Mouse (Mus musculus) kidney, embryonic 16.5 days (tissue): Measurements from ENCODE around the gene D430042O09Rik. TPM values are rescaled to one million over a fixed set of nuclear protein-coding genes. Genes with fewer than 3 reads are reported as not detected.
A peak's percentile ranks its signal among the peaks of the same experiment; 100 is the strongest.
"Not testable (repeated sequence)": the region's sequence is repeated elsewhere in the genome, so short reads cannot be mapped to it uniquely, and the experiment has no call there.

Experiments
- ATAC-seq: fragments of 200-750 bp; cut with Nextera tagmentation; 2 replicates; pipeline ENCODE4 v1.8.0; 2017; ENCODE audit warnings: moderate TSS enrichment; ENCODE audit not compliant: low FRiP score, low TSS enrichment
- H3K27ac ChIP-seq: fragments of 300-500 bp; sonication (generic); 2 replicates; pipeline ENCODE4 v1.5.1; 2014; ENCODE audit warnings: low read length
- H3K27me3 ChIP-seq: fragments of 300-500 bp; sonication (generic); 2 replicates; pipeline ENCODE4 v1.6.1; 2014; ENCODE audit warnings: low read length, control low read depth, mixed read lengths; ENCODE audit not compliant: insufficient read depth
- H3K36me3 ChIP-seq: fragments of 300-500 bp; sonication (generic); 2 replicates; pipeline ENCODE4 v1.6.1; 2014; ENCODE audit warnings: low read length, control low read depth, mixed read lengths; ENCODE audit not compliant: insufficient read depth
- H3K4me1 ChIP-seq: fragments of 300-500 bp; sonication (generic); 2 replicates; pipeline ENCODE4 v1.6.1; 2014; ENCODE audit warnings: low read length, control low read depth, mixed read lengths; ENCODE audit not compliant: insufficient read depth
- H3K4me2 ChIP-seq: fragments of 300-500 bp; sonication (generic); replicated peaks from 2 replicates; pipeline ENCODE4 v1.6.1; 2014; ENCODE audit warnings: low read depth, low read length
- H3K4me3 ChIP-seq: fragments of 300-500 bp; sonication (generic); 2 replicates; pipeline ENCODE4 v1.5.1; 2014; ENCODE audit warnings: mild to moderate bottlenecking, low read length
- H3K9ac ChIP-seq: fragments of 300-500 bp; sonication (generic); replicated peaks from 2 replicates; pipeline ENCODE4 v1.6.1; 2014; ENCODE audit warnings: low read length
- H3K9me3 ChIP-seq: fragments of 300-500 bp; sonication (generic); 2 replicates; pipeline ENCODE4 v1.6.1; 2016; ENCODE audit warnings: low read length, control low read depth
- WGBS: fragments of 180-500 bp; shearing (Covaris S2); extraction: QIAGEN DNeasy Blood & Tissue Kit; methylation state at CpG from one replicate; pipeline ENCODE4 v1.1.7; 2014; 5-methylcytosine and 5-hydroxymethylcytosine counted together
- polyA plus RNA-seq: library from polyadenylated mRNA; unstranded; fragments of >200 nt; fragmentation: Nextera tagmentation; extraction: Ambion mirVana; gene quantifications from 2 replicates; pipeline ENCODE4 v1.2.1, GENCODE M21; 2015

D430042O09Rik gene
- polyA plus RNA-seq, 1 experiment from 2014 or later, result 10.1 TPM

- H3K27ac ChIP-seq, result peak overlapping the region; percentile 94
- peak overlapping the region; percentile 87 for H3K9ac ChIP-seq
- H3K36me3 ChIP-seq, result peaks cover 18% of the 10 kb centered on the region
- peak overlapping the region; percentile 59 for H3K4me2 ChIP-seq
- WGBS, result under 1% methylated on average over 24 of the region's 24 CpGs
- peak; percentile 89 for ATAC-seq
- peaks cover 35% of the 10 kb centered on the region for H3K4me1 ChIP-seq
- H3K4me3 ChIP-seq, result peak overlapping the region; percentile 95
- H3K9me3 ChIP-seq, result no peaks in the 10 kb centered on the region
- no peaks in the 10 kb centered on the region for H3K27me3 ChIP-seq
Observed at GRCm38 (mm10) chr7:125707186-125707585, 502 bp upstream of the D430042O09Rik start.

DNA sequence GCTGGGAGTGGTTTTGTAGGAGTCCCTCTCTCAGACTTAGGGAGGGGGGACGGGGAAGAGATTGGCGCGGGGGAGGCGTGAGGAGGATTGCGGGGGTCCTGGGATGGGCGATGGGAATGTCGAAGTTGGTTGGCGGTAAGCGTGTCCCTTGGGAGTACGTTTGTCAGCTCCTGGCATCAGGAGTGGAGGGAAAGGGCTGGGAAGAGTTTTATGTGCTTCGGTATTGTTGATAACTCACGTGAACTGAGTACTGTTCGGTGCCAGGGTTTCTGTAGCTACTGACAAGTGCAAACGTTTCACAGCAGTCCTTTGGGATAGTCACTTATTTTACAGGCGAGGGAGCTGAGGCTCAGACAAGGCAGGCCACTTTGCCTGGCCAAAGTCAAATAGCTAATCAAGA lies 412 bp downstream of the D430042O09Rik start:
- no peak for ATAC-seq
- WGBS, result under 1% methylated on average over 15 of the region's 15 CpGs
- H3K9ac ChIP-seq, result peak overlapping the region; percentile 86
- H3K4me2 ChIP-seq, result peak overlapping the region; percentile 65
- H3K36me3 ChIP-seq, result peaks cover 9% of the 10 kb centered on the region
- H3K27me3 ChIP-seq, result no peaks in the 10 kb centered on the region
- no peaks in the 10 kb centered on the region for H3K9me3 ChIP-seq
- H3K4me3 ChIP-seq, result peak overlapping the region; percentile 95
- no peak overlapping the region for H3K27ac ChIP-seq
- peaks cover 35% of the 10 kb centered on the region for H3K4me1 ChIP-seq

- H3K4me1 ChIP-seq, H3K27me3 ChIP-seq, H3K4me3 ChIP-seq, ATAC-seq, H3K9me3 ChIP-seq, H3K9ac ChIP-seq, H3K4me2 ChIP-seq, H3K27ac ChIP-seq, H3K36me3 ChIP-seq: not testable (repeated sequence)
- 91% methylated on average over 6 of the region's 7 CpGs for WGBS
Observed at GRCm38 (mm10) chr7:125713542-125714055, 5.9 kb downstream of the D430042O09Rik start.

GRCm38 (mm10) chr7:125714803-125715202 lies 7.1 kb downstream of the D430042O09Rik start:
- Histone ChIP-seq H3K27ac (no peak overlapping the region), H3K9ac (no peak overlapping the region), H3K4me1 (no peaks in the 10 kb centered on the region), H3K36me3 (no peaks in the 10 kb centered on the region), H3K9me3 (no peaks in the 10 kb centered on the region), H3K4me2 (no peak overlapping the region), H3K27me3 (no peaks in the 10 kb centered on the region), H3K4me3 (no peak overlapping the region)
- no peak for ATAC-seq
- WGBS, result 87% methylated on average over 3 of the region's 3 CpGs

DNA sequence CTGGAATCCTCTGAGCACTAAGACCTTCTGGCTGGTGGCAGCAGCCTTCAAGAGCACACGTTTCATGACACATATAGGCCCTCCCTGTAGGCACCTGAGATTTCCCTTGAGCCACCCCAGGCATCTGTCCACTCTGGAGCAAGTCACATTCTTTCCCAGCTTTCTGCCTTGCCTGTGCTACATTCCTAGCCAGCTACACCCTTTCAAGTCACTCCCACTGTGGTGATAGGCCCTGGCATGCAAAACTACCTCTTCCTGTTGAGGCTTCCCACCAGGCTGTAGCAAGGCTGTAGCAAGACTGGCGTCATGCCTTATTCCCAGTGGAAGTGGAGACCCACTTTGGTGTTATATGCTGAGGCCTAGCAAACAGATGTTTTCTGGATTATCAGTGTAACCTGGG lies 9.0 kb downstream of the D430042O09Rik start:
- no peak overlapping the region for H3K9ac ChIP-seq
- no peaks in the 10 kb centered on the region for H3K4me1 ChIP-seq
- no peak for ATAC-seq
- no peaks in the 10 kb centered on the region for H3K36me3 ChIP-seq
- H3K27me3 ChIP-seq, result no peaks in the 10 kb centered on the region
- H3K4me2 ChIP-seq, result no peak overlapping the region
- WGBS, result 78% methylated on average over 2 of the region's 2 CpGs
- no peaks in the 10 kb centered on the region for H3K9me3 ChIP-seq
- H3K27ac ChIP-seq, result no peak overlapping the region
- no peak overlapping the region for H3K4me3 ChIP-seq

DNA sequence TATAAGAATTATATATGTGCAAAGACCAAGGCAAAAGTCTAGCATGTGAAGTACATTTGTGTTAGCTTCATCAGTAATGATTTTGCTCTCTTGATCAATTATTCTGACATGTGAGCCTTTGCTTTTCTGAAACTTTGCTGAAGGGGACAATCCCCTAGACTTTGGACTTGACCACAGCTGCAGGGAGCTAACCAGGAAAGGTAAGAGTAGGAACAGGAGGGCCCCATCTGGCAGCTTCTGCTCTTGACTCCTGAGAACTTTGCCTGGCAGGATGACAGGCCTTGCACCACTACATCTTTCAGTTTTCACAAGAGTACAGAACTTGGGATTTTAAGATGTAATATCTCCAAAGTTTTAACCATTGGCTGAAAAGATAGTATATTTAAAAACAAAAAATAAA lies 9.9 kb downstream of the D430042O09Rik start:
- Histone ChIP-seq H3K27me3 (no peaks in the 10 kb centered on the region), H3K27ac (no peak overlapping the region), H3K9ac (no peak overlapping the region), H3K4me3 (no peak overlapping the region), H3K4me1 (no peaks in the 10 kb centered on the region), H3K4me2 (no peak overlapping the region), H3K36me3 (no peaks in the 10 kb centered on the region), H3K9me3 (no peaks in the 10 kb centered on the region)
- no peak for ATAC-seq

- no peak overlapping the region for H3K4me3 ChIP-seq
- 61% methylated on average over 5 of the region's 5 CpGs for WGBS
- no peaks in the 10 kb centered on the region for H3K36me3 ChIP-seq
- no peak overlapping the region for H3K27ac ChIP-seq
- no peak for ATAC-seq
- no peaks in the 10 kb centered on the region for H3K9me3 ChIP-seq
- H3K4me2 ChIP-seq, result no peak overlapping the region
- H3K9ac ChIP-seq, result no peak overlapping the region
- H3K4me1 ChIP-seq, result no peaks in the 10 kb centered on the region
- H3K27me3 ChIP-seq, result no peaks in the 10 kb centered on the region
Observed at GRCm38 (mm10) chr7:125720370-125720769, 12.7 kb downstream of the D430042O09Rik start.

- no peaks in the 10 kb centered on the region for H3K36me3 ChIP-seq
- no peak overlapping the region for H3K27ac ChIP-seq
- no peaks in the 10 kb centered on the region for H3K27me3 ChIP-seq
- no peak for ATAC-seq
- H3K9me3 ChIP-seq, result no peaks in the 10 kb centered on the region
- no peaks in the 10 kb centered on the region for H3K4me1 ChIP-seq
- WGBS, result 84% methylated on average over 4 of the region's 4 CpGs
- no peak overlapping the region for H3K4me3 ChIP-seq
- H3K4me2 ChIP-seq, result no peak overlapping the region
- H3K9ac ChIP-seq, result no peak overlapping the region
Observed at GRCm38 (mm10) chr7:125721033-125721432, 13.3 kb downstream of the D430042O09Rik start.

GRCm38 (mm10) chr7:125722127-125722526 lies 14.4 kb downstream of the D430042O09Rik start:
- no peak overlapping the region for H3K9ac ChIP-seq
- no peaks in the 10 kb centered on the region for H3K36me3 ChIP-seq
- no peak overlapping the region for H3K4me3 ChIP-seq
- no peak for ATAC-seq
- no peaks in the 10 kb centered on the region for H3K4me1 ChIP-seq
- no peaks in the 10 kb centered on the region for H3K27me3 ChIP-seq
- no peak overlapping the region for H3K4me2 ChIP-seq
- H3K9me3 ChIP-seq, result no peaks in the 10 kb centered on the region
- no peak overlapping the region for H3K27ac ChIP-seq

- H3K4me2 ChIP-seq, result no peak overlapping the region
- H3K36me3 ChIP-seq, result no peaks in the 10 kb centered on the region
- H3K9ac ChIP-seq, result no peak overlapping the region
- WGBS, result 55% methylated on average over 5 of the region's 5 CpGs
- no peaks in the 10 kb centered on the region for H3K27me3 ChIP-seq
- no peak overlapping the region for H3K4me3 ChIP-seq
- H3K27ac ChIP-seq, result no peak overlapping the region
- no peaks in the 10 kb centered on the region for H3K9me3 ChIP-seq
- ATAC-seq, result no peak
- no peaks in the 10 kb centered on the region for H3K4me1 ChIP-seq
Observed at GRCm38 (mm10) chr7:125723189-125723972, 15.7 kb downstream of the D430042O09Rik start.
